Mouse (Mus musculus) urinary bladder, postnatal 25 days (tissue): ENCODE results near the gene Ankrd49.

ENCODE experiments used
- DNase-seq: peaks from one replicate; pipeline ENCODE4 v3.0.0; 2022; ENCODE audit warnings: low spot score

Gene Ankrd49

DNA sequence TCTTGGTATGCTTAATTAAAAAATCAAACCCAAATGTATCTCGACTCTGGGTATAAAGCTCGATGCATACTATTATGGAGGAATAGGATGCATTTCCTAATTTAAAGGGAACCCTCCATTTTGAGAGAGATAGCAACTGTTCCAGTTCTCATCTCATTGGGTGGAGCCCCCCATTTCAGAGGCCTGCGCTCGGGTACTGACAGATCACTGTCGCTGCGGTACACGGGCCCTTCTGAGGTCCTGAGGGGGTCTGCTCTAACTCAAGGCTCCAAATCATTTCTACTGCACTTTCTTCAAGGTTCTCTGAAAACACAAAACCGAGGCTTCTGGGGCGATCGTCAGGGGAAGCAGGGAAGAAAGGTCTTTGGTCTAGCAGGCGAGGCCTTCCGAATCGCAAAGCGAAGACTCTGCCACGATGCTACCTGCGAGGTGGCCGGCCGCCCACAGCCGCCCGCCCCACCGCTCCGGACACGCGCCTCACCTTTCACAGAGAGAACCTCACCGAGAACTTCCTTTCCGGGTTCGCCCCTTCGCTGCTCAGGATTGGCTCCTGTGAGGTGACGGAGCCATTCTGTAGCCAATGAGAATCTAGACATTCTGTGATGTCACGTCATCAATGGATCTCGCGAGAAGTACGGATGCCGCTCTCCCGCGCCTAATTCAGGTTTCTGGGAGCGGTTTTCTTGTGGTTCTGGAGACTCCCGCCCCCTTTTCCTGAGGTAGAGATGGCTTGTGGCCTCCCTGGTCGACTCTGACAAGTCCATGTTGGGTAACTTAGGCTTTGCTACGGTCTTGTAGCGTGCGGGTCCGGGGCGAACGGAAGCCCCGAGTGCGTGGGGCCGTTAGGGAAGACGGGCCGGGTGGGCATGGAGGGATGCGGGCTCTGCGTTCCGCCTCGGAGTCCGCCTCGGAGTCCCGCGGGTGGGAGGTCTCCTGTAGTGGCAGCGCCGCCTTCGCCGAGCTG, at the start of gene Ankrd49, which contains the start of gene Mre11a:
Gene Ankrd49 (minus strand): TSS at position 818 of the 964 bp plus-strand sequence.
Gene Mre11a (plus strand): TSS at position 616 of the 964 bp plus-strand sequence.
- peak; percentile 85 for DNase-seq

DNA sequence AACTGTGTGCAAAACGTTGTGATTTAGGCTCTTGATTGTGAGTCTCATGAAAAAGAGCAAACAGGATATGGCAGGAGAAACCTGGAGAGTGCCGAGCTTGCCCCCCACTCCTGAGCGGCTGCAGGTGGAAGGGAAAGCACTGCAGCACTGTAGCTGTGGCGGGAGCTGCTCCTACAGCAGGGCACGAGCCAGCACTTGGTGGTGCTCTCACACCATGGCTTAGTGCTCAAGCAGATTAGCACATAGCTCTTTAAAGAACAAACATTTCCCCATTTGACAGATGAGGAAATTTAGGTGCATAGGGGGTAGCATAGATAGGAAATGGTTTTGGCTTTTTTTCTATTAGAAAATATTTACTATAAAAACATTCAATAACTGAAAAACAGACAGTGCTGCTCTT, 47.4 kb upstream of the Ankrd49 start:
- DNase-seq = no peak

DNA sequence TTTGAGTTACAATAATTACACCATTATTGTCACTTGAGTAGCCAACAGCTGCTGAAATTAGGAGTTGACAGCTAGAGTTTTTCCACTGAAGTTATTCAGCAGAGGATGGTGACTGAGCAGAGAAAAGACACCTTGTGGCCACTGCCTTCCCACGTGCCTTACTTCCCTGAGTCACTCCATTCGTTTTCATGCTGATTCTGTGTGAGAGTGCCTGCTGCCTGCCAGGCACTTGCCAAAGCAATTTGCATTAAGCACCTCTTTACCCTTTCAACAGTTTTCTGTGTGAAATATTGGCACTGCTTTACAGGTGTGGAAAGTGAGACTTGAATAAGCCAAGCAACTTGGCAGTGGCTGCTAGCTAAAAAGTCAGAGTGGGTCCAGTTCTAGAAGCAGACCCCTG, 43.2 kb upstream of the Ankrd49 start:
- no peak for DNase-seq

DNA sequence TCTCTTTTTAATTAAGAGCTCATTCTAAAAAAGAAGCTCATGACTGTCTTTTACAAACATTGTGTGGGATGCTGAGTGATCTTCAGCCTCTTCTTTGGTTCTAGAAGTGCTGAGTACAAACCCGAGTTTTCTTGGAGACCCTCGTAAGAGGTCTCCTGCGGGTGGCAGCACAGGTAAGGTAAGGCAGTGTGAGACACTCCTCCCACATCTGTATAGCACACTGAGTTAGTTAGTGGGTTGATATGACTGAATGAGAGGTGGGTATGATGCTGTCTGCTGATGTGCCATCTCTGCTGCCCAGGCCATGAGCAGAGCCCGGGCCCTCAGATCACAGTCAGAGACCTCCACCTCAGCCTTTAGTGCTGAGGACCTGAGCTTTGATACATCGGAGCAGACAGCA, 40.2 kb upstream of the Ankrd49 start:
- no peak for DNase-seq

DNA sequence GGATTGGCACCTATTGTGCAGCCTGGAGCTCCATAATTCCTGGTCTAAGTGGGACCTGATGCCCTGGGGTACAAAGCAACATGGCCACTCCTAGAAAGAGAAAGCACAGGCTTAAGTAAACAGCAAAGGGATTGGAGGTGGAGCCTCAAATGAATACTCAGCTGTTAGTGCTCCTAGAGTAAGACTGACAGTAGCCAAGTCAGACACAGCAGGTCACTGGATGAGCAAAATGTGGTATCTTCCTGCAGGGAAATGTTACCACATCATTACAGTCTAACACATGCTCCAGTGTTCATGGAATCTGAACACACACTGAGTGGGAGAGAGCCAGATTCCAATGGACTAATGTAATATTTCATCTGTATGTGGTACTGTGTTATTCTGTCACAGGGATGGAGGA, 36.7 kb upstream of the Ankrd49 start:
- DNase-seq = no peak

DNA sequence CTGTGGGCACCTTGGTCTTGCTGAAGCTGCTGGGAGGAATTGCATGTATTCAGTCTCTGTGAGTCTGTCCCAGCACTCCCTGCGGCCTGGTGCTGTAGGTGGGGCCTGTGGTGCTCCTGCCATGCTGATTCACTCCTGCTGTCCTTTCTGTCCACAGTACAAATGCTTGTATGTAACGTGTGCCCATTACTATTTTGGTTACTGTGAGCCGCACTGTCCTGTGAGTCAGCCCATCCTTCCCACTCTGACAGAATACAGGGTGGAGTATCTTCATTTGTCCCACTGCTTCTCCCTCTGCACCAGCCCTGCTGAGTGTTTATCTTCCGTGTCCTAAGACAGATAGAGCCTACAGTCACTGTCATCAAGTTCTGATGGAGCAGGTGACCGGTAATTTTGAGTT, 25.5 kb upstream of the Ankrd49 start:
- DNase-seq = no peak

DNA sequence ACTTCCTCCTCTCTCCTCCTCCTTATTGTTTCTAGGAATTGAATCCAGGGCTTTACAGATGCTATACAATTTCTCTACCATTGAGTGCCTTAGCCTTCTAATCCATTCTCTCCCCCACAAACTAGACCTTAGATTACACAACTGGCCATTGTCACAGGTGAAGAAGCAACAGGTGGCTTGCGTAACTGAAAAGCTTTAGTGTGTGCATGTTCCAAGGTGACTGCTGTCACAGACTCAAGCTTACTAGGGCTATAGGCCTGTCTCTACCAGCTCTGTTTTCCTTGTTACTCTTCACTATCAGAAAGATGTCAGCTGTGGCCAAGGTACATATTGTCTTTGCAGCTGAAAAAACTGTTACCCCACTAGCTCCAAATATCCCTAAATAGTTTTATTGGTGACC, 22.1 kb upstream of the Ankrd49 start:
- no peak for DNase-seq

DNA sequence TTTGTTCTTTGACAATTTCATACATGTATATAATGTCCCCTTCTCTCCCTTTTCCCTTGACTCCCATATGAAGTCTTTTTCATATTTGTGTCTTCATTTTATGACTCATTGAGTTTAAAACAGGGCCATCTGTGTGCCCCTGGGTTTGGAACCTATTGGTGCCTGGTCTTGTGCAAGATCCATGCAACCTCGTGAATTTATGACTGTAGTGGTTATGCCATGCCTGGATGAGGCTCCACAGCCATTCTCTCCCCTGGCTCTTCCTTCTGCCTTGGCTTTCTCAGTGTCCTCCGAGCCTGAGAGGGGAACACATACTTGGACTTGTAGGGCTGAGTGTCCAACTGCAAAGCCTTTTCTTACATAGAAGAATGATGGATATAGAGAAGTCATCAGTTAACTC, 21.1 kb upstream of the Ankrd49 start:
- no peak for DNase-seq

DNA sequence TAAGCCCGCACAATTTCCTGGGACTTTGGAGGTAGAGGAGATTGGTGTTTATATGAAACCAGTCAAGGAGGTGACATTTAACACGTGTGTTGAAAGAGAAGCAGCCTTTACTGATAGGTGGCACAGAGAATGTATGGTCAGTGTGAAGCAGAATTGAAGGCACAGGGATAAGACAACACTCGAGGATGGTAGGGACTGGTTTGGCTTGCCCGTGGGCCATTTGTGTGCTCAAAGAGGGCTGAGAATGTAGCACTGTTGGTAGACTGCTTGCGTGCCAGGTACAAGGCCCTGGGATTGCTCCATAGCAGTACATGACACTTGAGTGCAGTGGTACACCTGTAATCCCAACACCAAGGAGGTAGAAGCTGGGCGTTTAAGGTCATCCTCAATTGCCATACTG, 2.7 kb upstream of the Ankrd49 start:
- no peak for DNase-seq

DNA sequence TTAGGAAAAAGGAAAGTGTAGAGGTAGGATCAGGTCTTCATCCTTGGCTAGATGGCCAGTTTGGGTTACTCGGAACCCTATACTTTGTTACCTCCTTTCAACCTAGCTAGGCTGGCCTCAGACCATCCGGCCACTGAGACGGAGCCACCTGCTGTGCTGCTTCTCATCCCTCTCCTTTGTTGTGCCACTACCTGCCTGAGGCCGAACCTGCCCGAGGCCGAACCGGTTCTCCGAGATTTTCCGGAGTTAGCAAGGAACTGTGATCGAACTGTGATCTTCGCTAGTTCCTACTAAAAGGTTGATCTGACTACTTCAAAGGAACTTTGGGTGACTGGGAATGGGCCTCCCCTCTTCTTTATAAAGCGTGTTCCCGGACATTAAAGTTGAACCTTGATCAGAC, 6.3 kb downstream of the Ankrd49 start:
- peak; percentile 33 for DNase-seq

DNA sequence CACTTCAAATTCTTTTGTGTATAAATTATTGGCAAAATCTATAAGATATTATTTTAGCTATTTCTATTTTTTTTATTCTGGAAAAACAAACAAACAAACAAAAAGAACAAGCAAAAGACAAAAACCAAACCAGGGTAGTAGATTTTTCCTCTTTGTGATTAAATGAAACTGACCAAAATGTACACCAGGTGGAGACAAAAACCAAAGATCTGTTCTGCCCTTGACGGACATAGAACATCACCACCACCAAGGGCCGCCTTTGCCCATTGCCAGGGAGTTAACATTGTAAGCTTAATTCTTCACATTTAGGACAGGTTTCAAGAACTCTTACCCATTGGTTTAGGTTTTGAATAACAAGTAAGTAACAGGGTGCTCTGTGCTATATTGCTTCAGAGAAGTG, 10.8 kb downstream of the Ankrd49 start:
- no peak for DNase-seq

DNA sequence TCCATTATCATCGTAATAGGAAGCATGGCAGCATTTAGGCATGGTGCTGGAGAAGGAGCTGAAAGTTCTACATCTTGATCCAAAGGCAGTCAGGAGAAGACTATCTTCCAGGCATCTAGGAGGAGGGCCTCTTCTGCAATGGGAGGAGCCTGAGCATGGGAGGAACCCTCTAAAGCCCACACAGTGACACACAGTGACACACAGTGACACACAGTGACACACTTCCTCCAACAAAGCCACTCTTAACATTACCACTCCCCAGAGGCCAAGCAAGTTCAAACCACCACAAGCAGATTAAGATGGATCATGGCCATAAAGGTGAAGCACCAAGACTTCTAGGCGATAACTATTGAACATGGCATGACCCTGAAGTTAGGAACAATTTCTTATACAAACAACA, 12.6 kb downstream of the Ankrd49 start:
- DNase-seq = no peak

DNA sequence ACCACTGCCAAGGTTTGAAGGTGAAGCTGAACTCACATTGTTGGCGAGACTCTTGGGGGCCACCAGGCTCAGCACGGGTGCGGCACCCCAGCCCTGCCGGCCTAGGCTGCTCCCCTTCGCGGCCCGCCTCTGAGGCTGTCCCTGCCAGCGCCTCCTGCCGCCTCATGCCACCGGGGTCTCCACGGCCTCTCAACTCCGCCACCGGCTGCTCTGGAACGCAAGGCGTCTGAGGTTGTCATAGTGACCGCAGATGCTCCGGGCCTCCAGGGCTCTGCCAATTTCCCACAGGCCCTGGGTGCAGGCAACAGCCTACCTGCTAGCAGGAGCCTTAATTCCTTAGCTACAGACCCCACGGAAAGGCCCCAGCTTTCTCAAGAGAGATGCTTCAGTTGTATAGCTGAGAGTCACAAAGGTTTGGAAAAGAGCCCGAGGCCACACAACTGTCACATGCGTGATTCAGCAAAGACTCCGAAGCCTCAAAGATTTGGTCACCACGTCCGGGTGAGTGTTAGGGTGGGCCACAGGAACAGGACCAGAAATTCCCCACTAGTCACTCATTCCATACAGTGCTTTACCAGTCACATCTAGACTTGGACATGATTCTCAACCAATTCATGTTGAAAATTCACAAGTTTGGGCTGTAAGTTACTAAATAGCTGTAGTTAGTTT, 13.7 kb downstream of the Ankrd49 start, which contains the start of gene 1700012B09Rik:
Gene 1700012B09Rik (minus strand): TSS at position 228 of the 669 bp plus-strand sequence.
- DNase-seq = no peak

DNA sequence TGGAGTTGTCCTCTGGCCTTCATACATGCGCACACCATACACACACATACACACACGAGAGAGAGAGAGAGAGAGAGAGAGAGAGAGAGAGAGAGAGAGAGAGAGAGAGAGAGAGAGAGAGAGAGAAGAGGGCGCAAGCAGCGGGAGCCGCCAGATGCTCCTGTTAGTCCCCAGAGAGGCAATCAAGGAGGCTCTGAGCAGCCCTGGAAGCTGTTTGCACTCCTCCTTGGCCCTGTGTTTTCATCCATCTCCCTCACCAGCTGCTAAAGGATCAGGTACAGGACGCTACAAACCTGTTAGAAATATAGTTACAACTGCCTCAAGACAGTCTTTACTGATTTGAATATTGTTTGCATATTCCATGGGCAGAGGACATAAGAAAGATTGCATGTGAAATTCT, 14.8 kb downstream of the Ankrd49 start:
- no peak for DNase-seq

DNA sequence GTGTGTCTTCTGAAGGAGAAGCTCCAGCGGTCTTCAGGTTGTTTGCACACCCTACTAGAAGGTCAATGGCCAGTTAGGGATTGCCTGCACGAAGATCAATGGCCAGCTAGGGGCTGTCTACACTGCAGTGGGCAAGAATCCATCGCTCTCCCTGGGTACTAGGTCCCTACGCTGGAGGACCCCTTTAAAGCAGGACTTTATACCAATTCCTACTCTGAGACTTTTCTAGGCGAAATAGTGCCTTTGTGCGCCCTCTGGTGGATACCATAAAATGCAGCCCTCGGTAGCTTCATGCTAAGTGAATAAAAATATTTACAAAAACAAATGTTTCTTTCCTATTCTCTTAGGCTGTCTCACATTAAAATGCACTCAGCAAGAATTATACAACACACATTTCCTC, 19.9 kb downstream of the Ankrd49 start:
- peak; percentile 47 for DNase-seq

DNA sequence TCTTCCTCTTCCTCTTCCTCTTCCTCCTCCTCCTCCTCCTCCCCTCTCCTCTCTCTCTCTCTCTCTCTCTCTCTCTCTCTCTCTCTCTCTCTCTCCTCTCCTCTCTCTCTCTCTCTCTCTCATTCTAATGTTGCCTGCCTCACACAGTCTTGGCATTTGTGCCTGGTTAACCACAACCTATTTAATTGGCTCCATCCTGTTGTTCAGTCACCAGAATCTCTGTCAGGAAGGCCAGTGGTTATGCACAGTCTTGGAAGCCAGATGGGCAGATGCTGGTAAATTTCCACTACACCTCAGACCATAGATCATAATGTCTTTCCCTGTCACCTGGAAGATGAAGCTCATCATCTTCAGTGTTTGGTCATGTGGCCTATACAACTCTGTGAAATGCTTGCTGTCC, 25.4 kb downstream of the Ankrd49 start:
- no peak for DNase-seq

DNA sequence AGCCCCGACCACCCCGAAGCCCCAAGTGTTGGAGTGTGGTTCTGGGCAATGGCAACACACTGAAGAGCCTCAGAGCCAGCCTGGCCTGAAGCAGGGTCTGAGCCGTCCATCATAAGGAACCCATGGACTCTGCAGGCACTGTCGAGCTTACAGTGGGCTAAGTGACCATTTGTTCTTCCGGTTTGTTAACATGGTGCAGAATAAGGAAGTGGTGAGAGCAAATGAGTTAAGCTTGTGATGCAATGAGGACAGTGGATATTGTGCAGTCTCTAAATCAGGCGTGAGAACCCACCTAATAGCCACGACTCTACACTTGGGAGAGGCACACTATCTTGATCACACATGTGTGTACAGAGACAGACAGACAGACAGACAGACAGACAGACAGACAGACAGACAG, 26.1 kb downstream of the Ankrd49 start:
- no peak for DNase-seq

DNA sequence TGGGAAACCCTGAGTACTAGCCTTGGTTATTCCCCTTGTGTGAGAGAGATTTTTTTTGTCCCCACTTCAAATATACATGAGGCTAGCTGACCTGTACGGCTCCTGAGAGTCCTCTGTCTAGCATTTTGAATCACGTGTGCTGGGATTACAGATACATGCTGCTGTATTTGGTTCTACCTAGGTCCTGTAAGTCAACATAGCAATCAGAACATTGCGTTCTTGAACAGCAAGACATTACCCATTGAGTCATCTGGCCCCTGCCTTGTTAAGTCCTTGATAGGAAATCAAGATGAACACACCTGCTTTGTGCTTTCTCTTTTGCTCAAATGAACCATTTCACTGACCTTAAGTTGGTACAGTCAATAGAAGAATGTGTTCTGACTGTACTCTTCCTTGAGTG, 30.2 kb downstream of the Ankrd49 start:
- no peak for DNase-seq

DNA sequence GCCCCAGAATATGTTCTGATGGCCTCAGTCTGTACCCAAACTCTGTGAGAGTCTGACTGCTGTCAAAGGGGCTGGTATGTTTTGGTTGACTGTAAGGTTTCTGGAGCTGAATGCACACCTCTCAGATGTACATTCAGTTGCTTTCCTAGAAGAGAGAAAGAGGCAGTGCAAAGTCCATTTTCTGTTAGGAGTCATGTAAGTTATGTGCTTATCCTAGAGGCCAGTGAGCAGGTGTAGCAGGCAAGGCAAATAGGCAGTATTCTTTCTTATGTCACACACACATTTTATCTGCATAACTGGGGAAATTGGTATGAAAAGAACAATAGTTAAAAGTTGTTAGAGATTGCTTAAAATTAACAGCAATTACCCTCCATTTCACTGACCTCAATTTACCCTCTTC, 30.7 kb downstream of the Ankrd49 start:
- no peak for DNase-seq

DNA sequence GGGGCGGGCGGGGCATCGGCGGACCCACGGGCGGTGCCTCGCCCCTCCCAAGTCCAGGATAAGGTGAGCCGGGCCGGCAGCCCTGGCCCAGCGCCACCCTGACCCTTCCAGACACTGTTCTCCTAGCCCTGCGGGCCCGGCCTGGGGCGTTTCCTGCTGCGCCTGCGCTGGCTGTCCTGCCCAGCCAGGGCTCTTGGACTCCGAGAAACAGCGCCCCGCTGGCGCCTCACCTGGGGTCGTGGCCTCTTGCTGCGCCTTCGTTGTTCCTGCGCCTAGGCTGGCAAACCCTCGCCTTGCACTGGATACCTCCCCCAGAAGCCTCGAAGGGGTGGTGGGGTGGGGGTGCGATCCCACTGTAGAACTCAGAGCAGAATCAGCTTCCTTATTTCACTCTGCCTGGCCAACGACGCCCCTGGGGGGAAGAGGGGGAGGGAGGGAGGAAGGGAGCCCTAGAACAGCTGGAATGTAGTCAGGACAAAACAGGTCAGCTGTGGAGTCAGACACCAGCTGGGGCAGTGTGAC, 32.6 kb downstream of the Ankrd49 start, which contains the start of gene Fut4:
Gene Fut4 (minus strand): TSS at position 393 of the 522 bp plus-strand sequence.
- peak; percentile 52 for DNase-seq

DNA sequence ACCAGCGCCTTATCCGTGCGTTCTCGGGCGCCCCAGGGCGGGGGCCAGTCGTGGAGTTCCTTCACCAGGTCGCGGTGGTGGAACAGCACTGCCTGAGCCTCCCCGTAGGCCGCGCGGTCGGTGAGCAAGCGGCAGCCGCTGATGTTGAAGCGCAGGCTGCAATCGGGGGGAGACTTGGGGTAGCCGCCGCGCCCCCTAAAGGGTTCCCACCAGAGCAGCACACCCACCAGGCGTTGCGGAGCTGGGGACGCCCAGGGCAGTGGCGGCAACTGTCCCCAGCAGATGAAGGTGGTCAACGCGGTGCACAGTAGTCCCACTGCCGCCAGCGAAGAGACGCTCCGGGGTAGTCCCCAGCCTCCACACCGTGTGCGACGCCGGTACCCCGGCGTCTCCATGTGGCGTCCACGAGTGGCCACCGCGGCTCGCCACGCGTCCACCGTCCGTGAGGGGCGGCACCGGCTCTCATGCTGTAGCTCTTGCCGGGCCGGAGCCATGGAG, 33.1 kb downstream of the Ankrd49 start:
- peak; percentile 23 for DNase-seq

DNA sequence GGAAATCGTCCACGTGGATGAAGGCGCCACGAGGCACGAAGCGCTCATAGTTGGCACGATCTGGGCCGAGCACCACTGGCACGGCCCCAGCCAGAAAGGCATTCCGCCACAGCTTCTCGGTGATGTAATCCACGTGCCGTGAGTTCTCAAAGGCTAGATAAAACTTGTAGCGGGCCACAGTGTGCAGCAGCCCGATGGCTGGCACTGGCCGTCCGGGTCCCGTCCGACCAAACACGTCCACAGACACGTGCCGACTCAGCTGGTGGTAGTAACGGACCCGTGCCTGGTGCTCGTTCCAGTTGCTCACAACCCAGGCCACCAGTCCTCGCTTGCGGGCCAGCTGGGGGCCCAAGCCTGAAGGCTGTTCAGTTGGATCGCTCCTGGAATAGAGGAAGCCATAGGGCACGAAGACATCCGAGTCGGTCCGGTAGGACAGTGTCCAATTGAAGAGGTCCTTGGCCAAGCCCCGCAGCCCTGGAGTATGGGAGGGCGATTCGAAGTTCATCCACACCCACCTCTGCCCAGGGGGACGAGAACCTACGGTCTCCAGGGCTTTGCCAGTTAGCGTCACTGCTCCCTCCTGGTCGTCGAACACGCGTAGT, 33.7 kb downstream of the Ankrd49 start:
- DNase-seq = no peak
